Mouse (Mus musculus): ENCODE measurements around the gene Slc19a1. TPM values are rescaled to one million over a fixed set of nuclear protein-coding genes. Genes with fewer than 3 reads are reported as not detected.

The Slc19a1 gene
- polyA plus RNA-seq, 1 experiment from 2014 or later = 32.5 TPM

DNA sequence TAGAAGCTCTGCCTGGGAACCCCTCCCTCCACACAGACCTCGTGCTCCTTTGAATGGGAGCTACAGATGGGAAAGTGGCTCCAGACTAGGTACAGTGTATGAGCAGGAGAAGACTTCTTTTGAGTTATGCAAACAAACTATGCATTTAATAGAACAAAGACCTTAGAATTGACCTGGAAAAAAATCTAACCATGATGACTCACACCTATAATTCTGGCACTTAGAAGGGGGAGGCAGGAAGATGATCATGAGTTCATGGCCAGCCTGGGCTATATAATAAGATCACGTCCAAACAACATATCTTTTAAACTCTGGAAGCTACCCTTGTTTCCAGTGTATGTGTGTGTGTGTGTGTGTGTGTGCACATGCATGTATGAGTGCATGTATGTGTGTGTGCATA lies 15.0 kb upstream of the Slc19a1 start:
- no peaks in the 10 kb centered on the region for H3K4me1 ChIP-seq
- ATAC-seq (ENCODE audit: insufficient number of reproducible peaks, low FRiP score, low TSS enrichment, low read depth) = no peak
- H3K4me2 ChIP-seq (replicated peaks) = no peak overlapping the region
- no peak overlapping the region for H3K27ac ChIP-seq (replicated peaks)
- 69% methylated on average over 2 of the region's 2 CpGs for WGBS
- H3K9me3 ChIP-seq (replicated peaks) = no peaks in the 10 kb centered on the region
- no peak overlapping the region for H3K4me3 ChIP-seq (replicated peaks)
- no peaks in the 10 kb centered on the region for H3K27me3 ChIP-seq
- H3K36me3 ChIP-seq = no peaks in the 10 kb centered on the region
- no peak overlapping the region for H3K9ac ChIP-seq

DNA sequence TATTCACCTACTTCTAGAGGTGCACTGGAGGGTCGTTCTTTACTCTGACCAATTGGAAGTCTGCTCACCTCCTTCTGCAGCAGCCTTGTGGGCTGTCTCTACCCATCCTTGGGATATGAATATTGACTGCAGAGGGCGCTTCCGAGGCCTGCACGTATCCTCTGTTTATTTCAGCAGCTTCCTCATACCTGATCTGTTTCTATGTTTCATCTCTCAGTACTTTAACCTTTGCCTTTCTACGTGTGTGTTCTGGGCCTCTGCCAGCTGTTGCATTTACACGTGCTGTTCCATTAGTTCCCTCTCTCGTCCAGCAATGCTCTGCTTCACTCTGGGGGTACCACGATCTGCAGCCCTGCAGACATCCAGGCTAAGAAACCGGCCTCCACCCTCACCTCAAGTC lies 14.4 kb upstream of the Slc19a1 start:
- Histone ChIP-seq H3K36me3 (no peaks in the 10 kb centered on the region), H3K4me2 (replicated peaks) (no peak overlapping the region), H3K27me3 (no peaks in the 10 kb centered on the region), H3K4me3 (replicated peaks) (no peak overlapping the region), H3K4me1 (no peaks in the 10 kb centered on the region), H3K9me3 (replicated peaks) (no peaks in the 10 kb centered on the region), H3K27ac (replicated peaks) (no peak overlapping the region), H3K9ac (no peak overlapping the region)
- no peak for ATAC-seq (ENCODE audit: insufficient number of reproducible peaks, low FRiP score, low TSS enrichment, low read depth)
- 63% methylated on average over 9 of the region's 9 CpGs for WGBS

DNA sequence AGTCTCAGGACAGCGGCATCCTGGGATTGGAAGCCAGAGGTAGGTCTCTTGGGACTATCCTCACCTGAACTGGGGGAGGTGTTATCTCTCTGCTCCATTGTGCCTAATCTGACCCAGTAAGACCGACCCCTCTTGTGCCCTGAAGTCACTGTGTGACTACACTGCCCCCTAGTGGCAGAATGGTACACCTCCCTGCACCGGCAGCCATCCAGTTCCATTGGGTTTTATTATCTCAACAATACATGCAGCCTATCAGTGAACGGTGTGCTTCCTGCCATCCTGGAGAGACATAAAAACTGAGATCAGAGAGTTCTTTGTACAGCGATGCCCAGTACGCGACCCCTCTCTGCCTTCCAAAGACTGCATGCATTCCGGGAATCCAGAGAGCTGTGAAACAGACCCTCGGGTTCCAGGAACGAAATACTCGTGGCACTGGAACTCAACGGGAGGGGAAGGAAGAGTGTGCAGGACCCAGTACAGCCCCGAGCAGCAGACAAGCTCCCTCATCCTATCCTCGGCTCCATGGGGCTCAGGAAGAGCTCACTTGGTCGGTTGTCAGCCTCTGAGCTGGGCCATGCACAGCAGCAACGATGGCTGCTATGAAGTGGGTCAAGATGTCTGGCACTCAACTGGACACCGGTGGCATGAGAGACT lies 10.5 kb upstream of the Slc19a1 start:
- 29% methylated on average over 17 of the region's 17 CpGs for WGBS
- Histone ChIP-seq H3K4me2 (replicated peaks) (peak overlapping the region; percentile 23; the same call in 1 of the 2 replicates), H3K9me3 (replicated peaks) (no peaks in the 10 kb centered on the region), H3K27ac (replicated peaks) (no peak overlapping the region), H3K27me3 (no peaks in the 10 kb centered on the region), H3K9ac (no peak overlapping the region), H3K4me1 (no peaks in the 10 kb centered on the region), H3K4me3 (replicated peaks) (no peak overlapping the region), H3K36me3 (no peaks in the 10 kb centered on the region)
- ATAC-seq (ENCODE audit: insufficient number of reproducible peaks, low FRiP score, low TSS enrichment, low read depth) = peak; percentile 67; the same call in 1 of the 2 replicates

DNA sequence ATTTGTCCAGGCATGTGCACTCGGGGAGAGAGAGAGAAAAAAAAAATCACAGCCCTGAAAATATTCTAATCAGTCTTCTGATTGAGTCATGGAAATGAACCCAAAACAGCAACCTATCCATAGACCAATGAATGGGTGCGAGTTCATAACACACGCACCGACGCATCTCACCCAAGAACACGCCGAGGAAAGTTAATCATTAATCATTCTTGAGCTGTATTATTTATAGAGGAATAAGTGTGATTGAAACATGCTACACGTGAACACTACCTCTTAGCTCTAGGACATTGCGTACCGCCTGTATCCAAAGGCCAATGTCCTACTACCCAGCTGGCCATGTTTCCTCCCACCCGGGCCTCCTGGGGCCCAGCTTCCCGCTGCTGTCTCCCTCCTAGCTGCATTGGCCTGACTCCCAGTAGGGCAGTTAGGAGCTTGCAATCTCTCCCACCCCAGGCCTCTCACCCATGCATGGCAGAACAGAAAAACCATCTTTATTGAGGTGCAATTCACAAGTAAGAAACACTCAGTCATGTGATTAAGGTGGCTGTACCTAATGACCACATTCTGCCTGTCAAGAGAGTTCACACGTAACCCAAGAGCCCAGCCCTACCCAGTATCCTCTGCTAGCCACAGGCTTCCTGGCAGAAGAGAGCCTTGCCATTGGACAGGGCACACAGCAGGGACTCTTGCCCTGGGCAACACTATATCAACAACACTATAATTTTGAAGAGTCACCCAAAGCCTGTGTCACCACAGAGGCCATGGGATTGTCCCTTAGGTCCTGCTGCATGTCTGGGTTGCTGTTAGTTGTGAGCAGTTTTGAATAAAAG lies 9.5 kb upstream of the Slc19a1 start:
- ATAC-seq (ENCODE audit: insufficient number of reproducible peaks, low FRiP score, low TSS enrichment, low read depth) = no peak
- Histone ChIP-seq H3K9ac (no peak overlapping the region), H3K27me3 (no peaks in the 10 kb centered on the region), H3K9me3 (replicated peaks) (no peaks in the 10 kb centered on the region), H3K27ac (replicated peaks) (no peak overlapping the region), H3K36me3 (no peaks in the 10 kb centered on the region), H3K4me3 (replicated peaks) (no peak overlapping the region), H3K4me2 (replicated peaks) (no peak overlapping the region), H3K4me1 (no peaks in the 10 kb centered on the region)
- 82% methylated on average over 13 of the region's 13 CpGs for WGBS

DNA sequence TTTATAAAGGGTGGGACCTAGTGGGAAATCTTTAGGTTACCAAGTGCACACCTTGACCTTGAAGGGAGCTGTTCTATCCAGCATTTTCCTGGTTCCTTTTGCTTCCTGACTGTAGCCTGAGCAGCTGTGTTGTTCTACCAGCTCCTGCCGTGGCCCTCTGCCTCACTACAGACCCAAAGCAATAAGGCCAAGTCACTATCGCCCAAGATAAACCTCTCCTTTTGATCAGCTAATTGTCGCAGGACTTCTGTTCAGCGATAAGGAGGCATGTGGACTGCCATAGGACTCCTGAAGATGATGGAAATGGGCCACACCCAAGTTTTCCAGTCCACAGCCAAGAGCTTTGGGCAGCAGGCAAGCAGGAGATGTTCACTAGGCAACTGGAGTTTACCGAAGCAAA lies 7.8 kb upstream of the Slc19a1 start:
- Histone ChIP-seq H3K27ac (replicated peaks) (no peak overlapping the region), H3K4me1 (no peaks in the 10 kb centered on the region), H3K36me3 (no peaks in the 10 kb centered on the region), H3K9me3 (replicated peaks) (no peaks in the 10 kb centered on the region), H3K9ac (no peak overlapping the region), H3K27me3 (no peaks in the 10 kb centered on the region), H3K4me3 (replicated peaks) (no peak overlapping the region), H3K4me2 (replicated peaks) (no peak overlapping the region)
- 81% methylated on average over 5 of the region's 5 CpGs for WGBS
- ATAC-seq (ENCODE audit: insufficient number of reproducible peaks, low FRiP score, low TSS enrichment, low read depth) = no peak

DNA sequence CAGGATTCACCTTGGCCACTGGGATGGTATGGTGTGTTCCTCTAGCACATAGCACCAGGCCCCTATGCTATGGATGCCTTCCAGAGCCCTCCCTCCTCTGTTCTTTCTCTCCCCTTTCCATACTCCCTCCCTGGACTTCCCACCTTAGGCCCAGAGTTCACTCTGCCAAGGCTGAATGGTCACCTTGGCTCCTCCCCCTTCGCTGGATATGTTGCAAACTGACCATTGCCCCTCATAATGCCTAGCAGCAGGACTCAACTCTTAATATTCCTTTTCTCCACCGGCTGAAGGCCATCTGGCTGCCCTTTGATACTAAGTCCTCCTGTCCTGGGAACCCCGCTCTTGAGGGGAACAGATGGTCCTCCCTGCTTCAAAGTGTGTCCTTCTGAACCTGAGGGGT lies 5.1 kb upstream of the Slc19a1 start:
- no peak overlapping the region for H3K9ac ChIP-seq
- WGBS = 76% methylated on average over 3 of the region's 3 CpGs
- no peaks in the 10 kb centered on the region for H3K36me3 ChIP-seq
- no peak overlapping the region for H3K4me3 ChIP-seq (replicated peaks)
- no peak for ATAC-seq (ENCODE audit: insufficient number of reproducible peaks, low FRiP score, low TSS enrichment, low read depth)
- H3K27ac ChIP-seq (replicated peaks) = no peak overlapping the region
- H3K4me2 ChIP-seq (replicated peaks) = no peak overlapping the region
- H3K9me3 ChIP-seq (replicated peaks) = no peaks in the 10 kb centered on the region
- H3K27me3 ChIP-seq = no peaks in the 10 kb centered on the region
- no peaks in the 10 kb centered on the region for H3K4me1 ChIP-seq

DNA sequence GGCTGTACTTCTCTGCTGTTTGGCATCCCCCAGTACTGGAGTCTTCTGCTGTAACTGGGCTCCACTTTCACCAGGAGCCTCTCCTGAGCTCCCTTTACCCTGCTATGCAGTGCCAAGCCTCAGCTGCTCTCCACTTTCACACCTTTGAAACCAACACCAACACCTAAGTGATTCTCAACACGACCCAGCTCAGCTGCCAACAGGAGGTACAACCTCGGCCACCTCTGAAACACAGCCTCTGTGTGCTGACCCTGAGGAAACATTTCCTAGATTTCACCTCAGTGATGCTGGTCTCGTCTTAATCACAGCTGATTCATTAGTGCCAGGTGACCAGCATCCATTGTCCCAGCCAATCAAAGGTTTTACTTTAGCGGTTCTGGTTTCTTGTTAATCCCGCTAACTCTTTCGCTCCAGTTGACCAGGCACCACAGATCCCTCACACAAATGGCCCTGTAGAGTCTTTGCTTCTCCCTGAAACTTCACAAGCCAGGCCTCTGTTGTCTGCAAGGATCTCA lies 3.2 kb upstream of the Slc19a1 start:
- H3K9ac ChIP-seq = no peak overlapping the region
- no peaks in the 10 kb centered on the region for H3K36me3 ChIP-seq
- peaks cover 5% of the 10 kb centered on the region for H3K4me1 ChIP-seq
- no peaks in the 10 kb centered on the region for H3K27me3 ChIP-seq
- no peak overlapping the region for H3K27ac ChIP-seq (replicated peaks)
- WGBS = 79% methylated on average over 6 of the region's 6 CpGs
- ATAC-seq (ENCODE audit: insufficient number of reproducible peaks, low FRiP score, low TSS enrichment, low read depth) = no peak
- no peak overlapping the region for H3K4me2 ChIP-seq (replicated peaks)
- no peak overlapping the region for H3K4me3 ChIP-seq (replicated peaks)
- H3K9me3 ChIP-seq (replicated peaks) = no peaks in the 10 kb centered on the region

DNA sequence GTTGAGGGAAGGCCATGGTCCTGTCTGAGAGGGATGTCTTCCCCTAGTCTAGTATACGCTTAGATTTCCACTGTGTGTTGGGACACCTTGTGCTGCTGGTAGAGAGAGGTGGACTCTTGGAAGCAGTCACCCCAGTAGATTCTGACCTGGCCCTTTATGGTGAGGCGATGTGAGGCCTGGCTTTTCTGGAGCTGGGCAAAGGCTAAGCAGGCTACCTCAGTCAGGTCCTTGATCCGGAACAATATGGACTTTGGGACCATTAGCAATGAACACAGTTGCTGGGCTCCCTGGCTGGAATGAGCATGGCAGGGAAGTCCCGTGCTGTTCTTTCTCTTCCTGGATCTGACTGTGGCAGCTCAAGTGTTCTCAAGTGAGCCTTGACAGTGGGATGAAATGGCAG lies 2.3 kb upstream of the Slc19a1 start:
- H3K36me3 ChIP-seq = no peaks in the 10 kb centered on the region
- H3K4me3 ChIP-seq (replicated peaks) = no peak overlapping the region
- no peak overlapping the region for H3K4me2 ChIP-seq (replicated peaks)
- 89% methylated on average over 4 of the region's 4 CpGs for WGBS
- H3K4me1 ChIP-seq = peaks cover 14% of the 10 kb centered on the region
- H3K9me3 ChIP-seq (replicated peaks) = no peaks in the 10 kb centered on the region
- H3K27ac ChIP-seq (replicated peaks) = no peak overlapping the region
- no peak overlapping the region for H3K9ac ChIP-seq
- ATAC-seq (ENCODE audit: insufficient number of reproducible peaks, low FRiP score, low TSS enrichment, low read depth) = no peak
- no peaks in the 10 kb centered on the region for H3K27me3 ChIP-seq

DNA sequence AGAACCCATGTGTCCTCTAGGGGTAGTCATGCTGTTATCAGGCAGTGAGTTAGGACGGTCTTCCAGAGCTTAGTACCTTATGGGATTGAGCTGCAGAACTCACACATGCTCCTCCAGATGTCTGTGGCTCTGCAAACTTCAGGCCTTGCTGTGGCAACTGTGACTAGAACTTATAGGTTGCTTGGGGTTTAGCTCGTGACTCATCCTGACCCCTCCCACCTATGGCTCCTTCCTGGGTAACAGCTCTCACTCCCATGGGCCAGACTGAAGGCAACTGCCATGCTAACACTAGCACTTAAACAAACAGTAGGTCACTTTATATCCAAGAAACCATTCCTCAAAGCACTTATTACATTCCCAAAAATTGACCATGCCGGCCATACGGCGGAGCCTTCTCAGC lies 1.4 kb upstream of the Slc19a1 start:
- H3K27me3 ChIP-seq = no peaks in the 10 kb centered on the region
- ATAC-seq (ENCODE audit: insufficient number of reproducible peaks, low FRiP score, low TSS enrichment, low read depth) = no peak

DNA sequence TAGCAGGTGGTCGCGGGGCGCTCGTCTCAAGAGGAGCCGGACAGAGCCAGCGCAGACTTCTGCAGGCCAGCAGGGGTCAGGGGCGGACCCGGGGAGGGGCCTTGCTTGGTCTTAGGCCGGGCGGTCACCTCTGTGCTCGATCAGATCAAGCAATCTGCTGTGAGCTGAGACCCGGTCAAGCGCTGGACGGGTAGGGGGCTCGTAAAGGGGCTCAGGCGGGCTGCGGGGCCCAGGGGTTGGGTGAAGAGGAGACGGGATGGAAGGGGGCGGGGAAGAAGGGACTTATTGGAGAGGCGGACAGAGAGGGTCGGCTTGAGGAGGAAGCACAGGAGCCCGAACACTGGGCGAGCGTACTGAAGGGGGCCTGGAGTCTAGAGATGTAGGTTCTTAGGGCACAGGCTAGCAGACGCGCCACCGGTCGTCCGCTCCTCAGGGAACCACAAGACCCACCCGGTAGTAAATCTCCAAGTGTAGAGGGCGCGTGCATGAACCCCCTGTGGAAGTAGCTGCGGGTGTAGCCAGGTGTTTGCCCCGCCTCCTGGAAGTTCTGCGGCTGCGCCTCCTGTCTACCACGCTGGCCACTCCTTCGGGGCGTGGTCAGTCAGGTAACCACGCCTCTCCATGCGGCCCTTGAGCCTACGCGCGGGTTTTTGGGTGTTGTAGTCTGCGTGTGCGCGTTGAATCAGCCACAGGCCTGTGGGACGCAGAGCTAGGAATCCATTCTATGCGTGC lies 716 bp downstream of the Slc19a1 start:
- H3K4me1 ChIP-seq = peaks cover 31% of the 10 kb centered on the region
- H3K9ac ChIP-seq = peak overlapping the region; percentile 59
- H3K27ac ChIP-seq (replicated peaks) = 0 out of 2 replicates have a peak overlapping the region, but pooled peaks have one; percentile 51
- peak overlapping the region; percentile 62 for H3K4me3 ChIP-seq (replicated peaks)
- under 1% methylated on average over 48 of the region's 49 CpGs for WGBS
- ATAC-seq (ENCODE audit: insufficient number of reproducible peaks, low FRiP score, low TSS enrichment, low read depth) = peak; percentile 92
- H3K4me2 ChIP-seq (replicated peaks) = peak overlapping the region; percentile 86
- H3K27me3 ChIP-seq = no peaks in the 10 kb centered on the region
- no peaks in the 10 kb centered on the region for H3K9me3 ChIP-seq (replicated peaks)
- no peaks in the 10 kb centered on the region for H3K36me3 ChIP-seq

More for the DNA sequence above, 1.4 kb upstream of the Slc19a1 start:
- H3K27ac ChIP-seq (replicated peaks) = no peak overlapping the region
- no peaks in the 10 kb centered on the region for H3K36me3 ChIP-seq
- no peaks in the 10 kb centered on the region for H3K9me3 ChIP-seq (replicated peaks)
- H3K9ac ChIP-seq = no peak overlapping the region
- H3K4me1 ChIP-seq = peaks cover 23% of the 10 kb centered on the region
- no peak overlapping the region for H3K4me3 ChIP-seq (replicated peaks)
- WGBS = 81% methylated on average over 5 of the region's 5 CpGs
- no peak overlapping the region for H3K4me2 ChIP-seq (replicated peaks)
